Mouse (Mus musculus) CH12.LX (cell line): ENCODE results near the gene Rpia. TPM values are rescaled to one million over a fixed set of nuclear protein-coding genes. Genes with fewer than 3 reads are reported as not detected.

Experiments used
- DNase-seq: peaks from one replicate; pipeline ENCODE4 v3.0.0-alpha.2; 2013; ENCODE audit errors: extremely low read depth
- H3K27ac ChIP-seq: 2 replicates; pipeline ENCODE4 v1.5.1; 2012; ENCODE audit warnings: low read depth, mild to moderate bottlenecking, control low read depth, moderate library complexity; ENCODE audit not compliant: insufficient read depth
- H3K27me3 ChIP-seq: replicated peaks from 2 replicates; pipeline ENCODE3; 2012; ENCODE audit warnings: inconsistent platforms
- H3K36me3 ChIP-seq, 2 experiments: replicated peaks in 1 of 2; 2 replicates each; pipeline versions ENCODE3 to v1.6.1; 2012; ENCODE audit warnings: inconsistent platforms in 1 of 2, low read length in 1 of 2, mild to moderate bottlenecking in 1 of 2, mixed read lengths in 1 of 2, moderate library complexity in 1 of 2; ENCODE audit not compliant: control insufficient read depth in 1 of 2, insufficient read depth in 1 of 2
- H3K4me1 ChIP-seq, 2 experiments: 2 replicates each; pipeline ENCODE4 v1.6.1; 2012; ENCODE audit warnings: inconsistent platforms in 1 of 2, moderate library complexity in 1 of 2; ENCODE audit not compliant: insufficient read depth in 2 of 2, control insufficient read depth in 1 of 2
- H3K4me2 ChIP-seq: 2 replicates; pipeline ENCODE4 v1.6.1; 2012; ENCODE audit warnings: low read depth, mild to moderate bottlenecking, control low read depth; ENCODE audit not compliant: poor library complexity, insufficient read depth, severe bottlenecking
- H3K4me3 ChIP-seq, 3 experiments: fragments of 150-350 bp in 1 of 3; sonication (generic) in 1 of 3; replicated peaks in 1 of 3; 2 replicates each; pipeline versions ENCODE3 to v1.5.1; 2011 to 2012; ENCODE audit warnings: low read depth in 2 of 3, low read length in 2 of 3, mild to moderate bottlenecking in 2 of 3, moderate library complexity in 2 of 3, control low read depth in 1 of 3, improper control_type of control experiment in 1 of 3, inconsistent platforms in 1 of 3, mixed read lengths in 1 of 3; ENCODE audit not compliant: poor library complexity in 1 of 3
- H3K79me2 ChIP-seq: replicated peaks from 2 replicates; pipeline ENCODE4 v1.6.1; 2012; ENCODE audit warnings: mild to moderate bottlenecking, moderate library complexity; ENCODE audit not compliant: control insufficient read depth, poor library complexity, insufficient read depth, severe bottlenecking; ENCODE audit errors: extremely low read depth
- H3K9ac ChIP-seq: 2 replicates; pipeline ENCODE4 v1.6.1; 2012; ENCODE audit warnings: low read depth, mild to moderate bottlenecking, control low read depth, moderate library complexity; ENCODE audit not compliant: insufficient read depth
- H3K9me3 ChIP-seq: replicated peaks from 2 replicates; pipeline ENCODE3; 2012; ENCODE audit warnings: low read length, inconsistent platforms, mixed read lengths
- BHLHE40 ChIP-seq: IDR thresholded peaks from 2 replicates; pipeline ENCODE4 v1.6.1; 2011; ENCODE audit warnings: mild to moderate bottlenecking, low read depth, low read length, improper control_type of control experiment
- CTCF ChIP-seq, 2 experiments: IDR thresholded peaks in 1 of 2; conservative IDR thresholded peaks in 1 of 2; 2 replicates each; pipeline ENCODE4 v1.5.1; 2011 to 2012; ENCODE audit warnings: low read depth in 2 of 2, low read length in 2 of 2, improper control_type of control experiment in 1 of 2, inconsistent platforms in 1 of 2, mild to moderate bottlenecking in 1 of 2, moderate library complexity in 1 of 2
- E2F4 ChIP-seq: IDR thresholded peaks from 2 replicates; pipeline ENCODE4 v1.6.1; 2011; ENCODE audit warnings: low read depth, low read length, improper control_type of control experiment; ENCODE audit not compliant: insufficient replicate concordance
- EP300 ChIP-seq: IDR thresholded peaks from 2 replicates; pipeline ENCODE4 v1.6.1; 2011; ENCODE audit warnings: low read length, improper control_type of control experiment
- IRF4 ChIP-seq: IDR thresholded peaks from 2 replicates; pipeline ENCODE4 v1.6.1; 2014; ENCODE audit warnings: low read depth, mild to moderate bottlenecking, inconsistent platforms, low read length, improper control_type of control experiment
- JUN ChIP-seq: IDR thresholded peaks from 2 replicates; pipeline ENCODE4 v1.6.1; 2011; ENCODE audit warnings: low read depth, mild to moderate bottlenecking, low read length, improper control_type of control experiment, moderate library complexity; ENCODE audit not compliant: insufficient read depth
- JUND ChIP-seq: conservative IDR thresholded peaks from 2 replicates; pipeline ENCODE4 v1.6.1; 2011; ENCODE audit warnings: low read depth, low read length, improper control_type of control experiment
- MEF2A ChIP-seq: IDR thresholded peaks from 2 replicates; pipeline ENCODE4 v1.6.1; 2014; ENCODE audit warnings: low read depth, mild to moderate bottlenecking, inconsistent platforms, low read length, improper control_type of control experiment, borderline replicate concordance
- MXI1 ChIP-seq: IDR thresholded peaks from 2 replicates; pipeline ENCODE4 v1.6.1; 2011; ENCODE audit warnings: mild to moderate bottlenecking, low read depth, low read length, improper control_type of control experiment
- NRF1 ChIP-seq: IDR thresholded peaks from 2 replicates; pipeline ENCODE4 v1.6.1; 2014; ENCODE audit warnings: low read depth, mild to moderate bottlenecking, inconsistent platforms, low read length, improper control_type of control experiment, moderate library complexity
- RCOR1 ChIP-seq: conservative IDR thresholded peaks from 2 replicates; pipeline ENCODE4 v1.6.1; 2012; ENCODE audit warnings: low read depth, mild to moderate bottlenecking, inconsistent platforms, low read length, improper control_type of control experiment
- TBP ChIP-seq: conservative IDR thresholded peaks from 2 replicates; pipeline ENCODE4 v1.6.1; 2011; ENCODE audit warnings: low read depth, low read length, improper control_type of control experiment
- USF1 ChIP-seq: IDR thresholded peaks from 2 replicates; pipeline ENCODE4 v1.6.1; 2014; ENCODE audit warnings: low read depth, mild to moderate bottlenecking, inconsistent platforms, low read length, improper control_type of control experiment
- ZC3H11A ChIP-seq: IDR thresholded peaks from 2 replicates; pipeline ENCODE4 v1.6.1; 2012; ENCODE audit warnings: low read depth, mild to moderate bottlenecking, inconsistent platforms, low read length, improper control_type of control experiment
- ZKSCAN1 ChIP-seq: IDR thresholded peaks from 2 replicates; pipeline ENCODE4 v1.6.1; 2012; ENCODE audit warnings: low read depth, inconsistent platforms, low read length, improper control_type of control experiment, borderline replicate concordance
- dilution Hi-C: fragments of 300-500 bp; cut with MboI; formaldehyde crosslinking; loops from 2 replicates; pipeline ENCODE4 v1.14.3; 2020; ENCODE audit warnings: low sequenced_read_pairs; ENCODE audit not compliant: extremely low pct_unique_long_range_greater_than_20kb, extremely low pct_ligation_motif_present
- in situ Hi-C: fragments of 300-500 bp; cut with MboI; formaldehyde crosslinking; loops from 3 replicates; pipeline ENCODE4 v1.14.3; 2019; ENCODE audit warnings: low sequenced_read_pairs, low pct_ligation_motif_present, low pct_unique_long_range_greater_than_20kb, mixed read lengths
- polyA plus RNA-seq: library from polyadenylated mRNA; unstranded; fragments of >175 nt; gene quantifications from 2 replicates; pipeline ENCODE4 v1.2.1, GENCODE M21; 2012; ENCODE audit warnings: low read depth; ENCODE audit not compliant: insufficient read length
- total RNA-seq, 2 experiments: library from RNA; depleted of rRNA; stranded (reverse); fragments of 300-350 nt in 1 of 2; fragments of >200 nt in 1 of 2; gene quantifications; 2 replicates each; pipeline ENCODE4 v1.2.3; 2012 to 2014

Gene Rpia
- total and polyA plus RNA-seq, 3 experiments = 55.7 to 65.1 (median 57.8) TPM

DNA sequence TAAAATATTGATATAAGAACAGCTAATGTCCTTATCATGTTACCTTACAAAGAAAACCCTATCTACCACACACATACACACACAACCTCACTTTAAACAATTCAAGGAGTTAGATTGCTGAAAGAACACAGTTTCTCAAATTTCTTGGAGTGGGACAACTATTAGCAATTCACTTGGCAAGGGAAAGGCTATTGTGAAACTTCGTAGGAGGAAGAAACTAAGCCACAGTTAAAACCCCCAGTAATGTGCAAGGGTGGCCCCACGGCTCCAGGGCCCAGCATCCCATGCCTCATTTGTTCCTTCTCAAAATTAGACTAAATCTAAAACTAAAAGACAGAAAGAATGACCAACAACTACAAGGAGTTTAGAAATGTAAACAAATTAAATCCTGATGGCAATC lies 4.5 kb downstream of the Rpia start:
- no peaks in the 10 kb centered on the region for H3K9me3 ChIP-seq
- H3K4me1 ChIP-seq = peaks cover 13 to 54% of the 10 kb centered on the region in 2 experiments; a peak in 3 of 4 replicates
- dilution Hi-C loops (no loop called here), in situ Hi-C loops (no loop called here)
- TF ChIP-seq JUN (no peak), IRF4 (no peak), BHLHE40 (no peak), TBP (no peak), JUND (no peak), MXI1 (no peak)
- H3K27ac ChIP-seq = no peak overlapping the region
- H3K4me3 ChIP-seq = no peak overlapping the region
- peaks cover 16 to 55% of the 10 kb centered on the region in 2 experiments for H3K36me3 ChIP-seq
- peak overlapping the region; percentile 13; the same call in 1 of the 2 replicates for H3K9ac ChIP-seq
- H3K4me2 ChIP-seq = 0 out of 2 replicates have a peak overlapping the region, but pooled peaks have one; percentile 18
- no peaks in the 10 kb centered on the region for H3K27me3 ChIP-seq
- no peak for DNase-seq
- H3K79me2 ChIP-seq = peaks cover 29% of the 10 kb centered on the region

DNA sequence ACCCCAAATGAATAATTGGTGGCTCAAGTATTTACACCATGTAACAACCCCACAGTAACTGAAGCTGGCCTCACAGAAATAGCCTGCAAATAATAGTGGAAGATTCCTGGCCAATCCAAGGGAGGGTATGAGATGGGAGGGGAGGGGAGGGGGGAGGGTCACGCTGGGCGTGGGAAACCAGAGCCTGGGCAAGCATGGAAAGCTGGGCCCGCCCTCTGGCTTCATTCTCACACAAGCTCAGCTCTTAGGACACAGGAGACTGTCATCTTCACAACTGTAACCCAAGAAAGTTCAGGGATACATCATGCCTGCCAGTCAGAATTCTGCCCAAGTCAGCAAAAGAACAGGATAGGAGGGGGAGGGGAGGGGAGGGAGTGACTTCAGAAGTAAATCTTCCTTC lies 6.2 kb downstream of the Rpia start:
- no peak overlapping the region for H3K4me2 ChIP-seq
- no peak overlapping the region for H3K4me3 ChIP-seq
- H3K79me2 ChIP-seq = peaks cover 29% of the 10 kb centered on the region
- H3K27ac ChIP-seq = no peak overlapping the region
- no peak for DNase-seq
- in situ Hi-C loops = no loop called here
- H3K4me1 ChIP-seq = peaks cover 13 to 57% of the 10 kb centered on the region in 2 experiments; a peak in 3 of 4 replicates
- H3K36me3 ChIP-seq = peaks cover 19 to 64% of the 10 kb centered on the region in 2 experiments
- no peaks in the 10 kb centered on the region for H3K27me3 ChIP-seq
- H3K9ac ChIP-seq = no peak overlapping the region
- H3K9me3 ChIP-seq = no peaks in the 10 kb centered on the region
- dilution Hi-C loops = no loop called here
- no peak for TF ChIP-seq MEF2A

GRCm38 (mm10) chr6:70784811-70785210 lies 7.2 kb downstream of the Rpia start:
- TF ChIP-seq ZC3H11A (no peak), RCOR1 (no peak), JUN (no peak), IRF4 (no peak), JUND (no peak), EP300 (no peak), NRF1 (no peak), USF1 (no peak), ZKSCAN1 (no peak), E2F4 (no peak), CTCF (conservative IDR thresholded peaks at IDR 0.05 in 1 of 2, IDR thresholded peaks at IDR 0.05 in 1 of 2; ENCODE audit: low read depth in 2 of 2, low read length in 2 of 2) (no peak), BHLHE40 (no peak), MXI1 (no peak)
- TF ChIP-seq, all 38 proteins: peak for 0
- no peak overlapping the region for H3K4me3 ChIP-seq
- H3K4me2 ChIP-seq = no peak overlapping the region
- in situ Hi-C loops (no loop called here), dilution Hi-C loops (no loop called here)
- no peak overlapping the region for H3K9ac ChIP-seq
- DNase-seq = no peak
- no peak overlapping the region for H3K27ac ChIP-seq
- H3K36me3 ChIP-seq = peaks cover 19 to 67% of the 10 kb centered on the region in 2 experiments
- H3K27me3 ChIP-seq = no peaks in the 10 kb centered on the region
- H3K4me1 ChIP-seq = peaks cover 9 to 49% of the 10 kb centered on the region in 2 experiments; a peak in 3 of 4 replicates
- H3K79me2 ChIP-seq = peaks cover 23% of the 10 kb centered on the region
- H3K9me3 ChIP-seq = no peaks in the 10 kb centered on the region
